Comparison of ENCODE assay signal across 13 mouse cellular contexts in genomic region chr5:77178008-77178407, GRCm38 (mm10). TPM values are rescaled to one million over a fixed set of nuclear protein-coding genes. Genes with fewer than 3 reads are reported as not detected.
A peak's percentile ranks its signal among the peaks of the same experiment; 100 is the strongest.
DNase-seq lines count a peak whose midpoint lies in the region; ATAC-seq and TF ChIP-seq lines count a peak whose summit lies in the region.
"Had no signal": no experiment of that assay in that cellular context is flagged by ENCODE, and none has a peak within 500 bp of the region (broad histone marks: within the 10 kb centered on the region; RNA-seq: fewer than 3 reads in every experiment).

No protein-coding gene starts in this region.

- no peak for DNase-seq in lung, postnatal 36 days
- peak; percentile 55 for DNase-seq in gastrocnemius, adult 2 months
- DNase-seq in skeletal muscle tissue, adult 2 months (ENCODE audit: low read depth, low spot score), result peak; percentile 62
- DNase-seq in layer of hippocampus, postnatal 25 days (ENCODE audit: extremely low spot score in 1 of 2, low spot score in 1 of 2), result no peak
- DNase-seq in left cerebral cortex, postnatal 25 days (ENCODE audit: low spot score in 2 of 2), result no peak
- DNase-seq: layer of hippocampus, adult 9-11 months; thymus, adult 2 months had no signal

- H3K9me3 ChIP-seq in lung, embryonic 16.5 days (ENCODE audit: control insufficient read depth, low read length), result no peaks in the 10 kb centered on the region
- no peaks in the 10 kb centered on the region for H3K9me3 ChIP-seq in heart, embryonic 14.5 days (ENCODE audit: control insufficient read depth, low read length)
- H3K9me3 ChIP-seq: embryonic facial prominence, embryonic 12.5 days had no signal

- 33% methylated on average over 9 of the region's 9 CpGs for WGBS in lung, embryonic 16.5 days
- WGBS in heart, embryonic 14.5 days, result 19% methylated on average over 9 of the region's 9 CpGs

- TF ChIP-seq CTCF in gastrocnemius, adult 2 months (IDR thresholded peaks at IDR 0.05), result no peak

- H3K4me1 ChIP-seq in lung, embryonic 16.5 days (replicated peaks; ENCODE audit: control insufficient read depth, insufficient read depth, low read length), result no peaks in the 10 kb centered on the region
- H3K4me1 ChIP-seq in heart, embryonic 14.5 days (ENCODE audit: control insufficient read depth in 2 of 2, insufficient read depth in 2 of 2, low read length in 2 of 2), result peaks cover 8 to 10% of the 10 kb centered on the region in 2 experiments; a peak in 3 of 4 replicates
- H3K4me1 ChIP-seq: embryonic facial prominence, embryonic 12.5 days had no signal

- no peak overlapping the region for H3K9ac ChIP-seq in lung, embryonic 16.5 days (ENCODE audit: low read length)
- no peak overlapping the region for H3K9ac ChIP-seq in heart, embryonic 14.5 days (ENCODE audit: low read length)
- H3K9ac ChIP-seq: embryonic facial prominence, embryonic 12.5 days; liver, embryonic 14.5 days had no signal

- H3K4me3 ChIP-seq in lung, embryonic 16.5 days (ENCODE audit: low read length), result no peak overlapping the region
- H3K4me3 ChIP-seq in gastrocnemius, adult 2 months, result peak overlapping the region; percentile 26
- no peak overlapping the region for H3K4me3 ChIP-seq in heart, embryonic 14.5 days (ENCODE audit: control insufficient read depth in 1 of 2, insufficient read depth in 1 of 2, low read depth in 1 of 2, low read length in 2 of 2)
- H3K4me3 ChIP-seq: embryonic facial prominence, embryonic 12.5 days had no signal

- ATAC-seq in lung, embryonic 16.5 days (ENCODE audit: low read depth), result 0 out of 2 replicates have a peak, but pooled peaks have one; percentile 43
- ATAC-seq in heart, embryonic 14.5 days (ENCODE audit: insufficient number of reproducible peaks, insufficient read depth, low FRiP score, low read depth), result no peak

- no peak overlapping the region for H3K4me2 ChIP-seq in lung, embryonic 16.5 days (ENCODE audit: low read depth, low read length)
- H3K4me2 ChIP-seq in heart, embryonic 14.5 days (ENCODE audit: low read length), result no peak overlapping the region
- H3K4me2 ChIP-seq: embryonic facial prominence, embryonic 12.5 days had no signal

- no peak overlapping the region for H3K27ac ChIP-seq in lung, embryonic 16.5 days (ENCODE audit: low read length)
- peak overlapping the region; percentile 73 for H3K27ac ChIP-seq in gastrocnemius, adult 2 months
- H3K27ac ChIP-seq in heart, embryonic 14.5 days (replicated peaks in 1 of 2; ENCODE audit: control insufficient read depth in 1 of 2, insufficient read depth in 1 of 2, low read depth in 2 of 2, low read length in 2 of 2), result peak overlapping the region; percentile 4 to 47; a peak in 3 of 4 replicates
- H3K27ac ChIP-seq: embryonic facial prominence, embryonic 12.5 days; liver, embryonic 14.5 days had no signal

- no peaks in the 10 kb centered on the region for H3K36me3 ChIP-seq in lung, embryonic 16.5 days (ENCODE audit: control insufficient read depth, insufficient read depth, low read length)
- no peaks in the 10 kb centered on the region for H3K36me3 ChIP-seq in heart, embryonic 14.5 days (ENCODE audit: control insufficient read depth, insufficient read depth, low read length)
- H3K36me3 ChIP-seq: embryonic facial prominence, embryonic 12.5 days had no signal

- intact Hi-C loops in gastrocnemius, adult 2 months (cut with DNase I), result loop anchor here (10.0 kb wide), 1 partner anchor 163 kb away; the partner anchor contains the start of gene Thegl
- intact Hi-C loops in left cerebral cortex, postnatal 25 days (cut with DNase I), result no loop called here

- no peaks in the 10 kb centered on the region for H3K27me3 ChIP-seq in lung, embryonic 16.5 days (ENCODE audit: control insufficient read depth, insufficient read depth, low read depth, low read length)
- no peaks in the 10 kb centered on the region for H3K27me3 ChIP-seq in heart, embryonic 14.5 days (ENCODE audit: control insufficient read depth, insufficient read depth, low read length)
- H3K27me3 ChIP-seq: embryonic facial prominence, embryonic 12.5 days had no signal

RNA-seq across cellular contexts. Expression of gene Spink2, which starts 33.3 kb away (rescaled TPM):
- polyA plus RNA-seq in lung, embryonic 16.5 days (2015; fragmentation: Nextera tagmentation; extraction: Ambion mirVana), result 2.7 and 3.8 TPM in 2 replicates
- not detected for total RNA-seq in gastrocnemius, adult 2 months (2021)
- 4.7 and 5.3 TPM in 2 replicates for polyA plus RNA-seq in heart, embryonic 14.5 days (2014; fragmentation: Nextera tagmentation; extraction: Ambion mirVana)
- total RNA-seq in layer of hippocampus, postnatal 25 days (2021), result not detected
- not detected for total RNA-seq in left cerebral cortex, postnatal 25 days (2021)
- total RNA-seq: neutrophil, adult 5-6 weeks had no signal
- polyA plus RNA-seq: small intestine, adult 2 months had no signal

Comparison
In these comparisons a context has a peak if more than half of its experiments do, and no peak if none do; other contexts are left out.
1. DNase-seq: peak in gastrocnemius, adult 2 months (single experiment) and skeletal muscle tissue, adult 2 months (single experiment); none in lung, postnatal 36 days (single experiment), layer of hippocampus, postnatal 25 days (0 of 2) and left cerebral cortex, postnatal 25 days (0 of 2).